Mouse (Mus musculus) layer of hippocampus, postnatal 25 days (tissue): ENCODE data around the gene Carf. TPM values are rescaled to one million over a fixed set of nuclear protein-coding genes. Genes with fewer than 3 reads are reported as not detected.

Experiments
- DNase-seq, 2 experiments: peaks; one replicate each; pipeline ENCODE4 v3.0.0; 2022; ENCODE audit warnings: mixed read lengths in 2 of 2, low spot score in 1 of 2; ENCODE audit errors: extremely low spot score in 1 of 2
- total RNA-seq, 2 experiments: library from RNA; stranded (reverse); gene quantifications; 2 replicates each; pipeline ENCODE4 v1.2.3; 2021

Carf gene
- total RNA-seq, 2 experiments from 2014 or later, result 25.6 to 27.9 TPM

GRCm38 (mm10) chr1:60179376-60179775, 81.3 kb downstream of the Carf start:
- no peak for DNase-seq

GRCm38 (mm10) chr1:60179932-60180783, 82.1 kb downstream of the Carf start, which contains the start of gene Nbeal1:
Gene Nbeal1 (plus strand): TSS chr1:60180599.
- peak; percentile 91 to 93 for DNase-seq

GRCm38 (mm10) chr1:60180784-60181221, 82.8 kb downstream of the Carf start:
- peak; percentile 24 to 41 for DNase-seq

DNA sequence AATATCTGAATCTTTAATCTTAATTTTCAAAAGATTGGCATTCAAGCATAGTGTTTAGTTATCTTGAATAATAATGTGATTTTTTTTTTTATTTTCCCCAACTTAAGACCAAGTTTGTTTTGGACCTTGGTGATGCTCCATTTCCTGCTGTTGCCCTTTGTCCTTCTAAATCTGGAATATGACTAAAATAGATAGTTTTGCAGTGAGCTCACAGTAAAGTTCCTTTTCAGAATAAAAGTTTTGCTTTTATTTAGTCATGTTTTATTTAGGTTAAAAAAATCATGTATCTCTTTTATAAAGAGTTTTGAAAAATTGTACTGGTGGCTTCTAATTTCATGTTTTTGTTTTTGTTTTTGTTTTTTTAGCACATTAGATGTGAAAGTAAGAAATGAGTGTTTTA, 90.4 kb downstream of the Carf start:
- no peak for DNase-seq

DNA sequence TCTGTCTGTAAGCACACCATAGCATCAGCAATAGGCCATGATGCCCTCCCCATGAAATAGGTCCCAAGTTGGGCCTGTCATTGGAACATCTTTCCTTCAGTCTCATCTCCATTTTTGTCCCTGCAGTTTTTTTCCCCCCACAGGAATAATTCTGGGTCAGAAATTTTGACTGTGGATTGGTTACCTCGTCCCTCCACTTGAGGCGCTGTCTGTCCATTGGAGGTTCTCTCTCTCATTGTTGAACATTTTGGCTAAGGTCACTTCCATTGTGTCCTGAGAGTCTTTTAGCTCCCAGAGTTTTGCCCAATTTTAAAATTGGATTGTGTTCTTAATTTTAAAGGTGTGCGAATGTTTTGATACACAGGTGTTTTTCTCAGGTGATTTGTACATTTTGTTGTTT, 98.8 kb downstream of the Carf start:
- DNase-seq, result no peak

DNA sequence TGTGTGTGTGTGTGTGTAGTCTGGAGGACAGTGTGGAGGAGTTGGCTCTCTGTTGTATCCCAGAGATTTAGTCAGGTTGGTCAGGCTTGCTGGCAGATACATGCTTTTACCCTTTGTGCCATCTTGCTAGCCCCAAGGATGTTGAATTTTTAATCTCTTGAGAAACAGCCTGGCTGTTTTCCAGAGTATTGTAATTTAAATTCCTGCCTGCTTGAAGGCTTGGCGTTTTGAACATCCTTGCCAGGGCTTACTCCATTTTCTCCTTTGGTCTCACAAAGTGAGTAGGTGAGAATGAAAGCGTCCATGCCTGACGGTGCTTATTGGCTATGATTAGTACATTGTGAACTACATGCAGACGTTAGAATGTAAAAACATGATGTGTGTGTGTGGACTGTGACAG, 101.0 kb downstream of the Carf start:
- no peak for DNase-seq

Other genes with a start within 250 kb of the Carf start
- 10 to 100 TPM; 50.5 to 53.0 TPM for gene Fam117b, start 185.2 kb upstream of the Carf start, total RNA-seq
- 10 to 100 TPM; 35.1 to 36.6 TPM for gene Ica1l, start 55.1 kb upstream of the Carf start, total RNA-seq
- 10 to 100 TPM; 29.4 to 36.1 TPM for gene Wdr12, start 398 bp downstream of the Carf start, total RNA-seq
- gene Nbeal1, start 82.4 kb downstream of the Carf start, total RNA-seq, result 10 to 100 TPM; 17.0 to 21.1 TPM
- 10 to 100 TPM; 11.9 to 12.2 TPM for gene Cyp20a1, start 245.1 kb downstream of the Carf start, total RNA-seq